Mouse (Mus musculus) right cerebral cortex, postnatal 10 days (tissue): Measurements from ENCODE around the gene Sf3b2.
"Not testable (repeated sequence)": the region's sequence is repeated elsewhere in the genome, so short reads cannot be mapped to it uniquely, and the experiment has no call there.

ENCODE experiments used
- DNase-seq, 2 experiments: peaks; one replicate each; pipeline ENCODE4 v3.0.0; 2021; ENCODE audit warnings: low spot score in 2 of 2

Sf3b2 gene

GRCm38 (mm10) chr19:5272801-5273733 is 22.2 kb downstream of the Sf3b2 start, which contains the start of gene Pacs1:
Gene Pacs1, minus strand, starts transcription at chr19:5273119.
- DNase-seq: peak; percentile 91 to 93

GRCm38 (mm10) chr19:5272326-5272795 is 22.9 kb downstream of the Sf3b2 start:
- DNase-seq: peak; percentile 61 to 62

- no peak for DNase-seq
These were observed 23.8 kb downstream of the Sf3b2 start for GRCm38 (mm10) chr19:5271430-5271829.

DNA sequence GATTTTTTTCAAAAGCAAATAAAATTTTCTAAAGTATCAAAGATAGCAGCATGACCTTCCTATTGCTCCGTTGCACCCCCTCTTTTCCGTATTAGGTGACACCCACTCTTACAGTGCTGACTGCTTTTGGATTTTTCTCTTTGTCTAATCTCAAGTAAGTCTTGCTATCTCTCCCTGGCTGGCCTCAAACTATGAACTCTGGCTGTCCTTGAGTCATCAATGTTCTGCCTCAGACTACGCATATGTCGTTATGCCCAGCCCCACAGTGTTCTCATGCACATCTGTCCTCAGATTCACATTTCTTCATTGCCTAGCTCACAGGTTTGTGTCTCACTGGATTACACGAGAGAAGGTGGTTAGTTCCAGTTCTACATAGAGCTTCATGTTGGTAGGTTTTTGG is 25.9 kb downstream of the Sf3b2 start:
- DNase-seq: no peak

GRCm38 (mm10) chr19:5268875-5269274 is 26.4 kb downstream of the Sf3b2 start:
- no peak for DNase-seq

DNA sequence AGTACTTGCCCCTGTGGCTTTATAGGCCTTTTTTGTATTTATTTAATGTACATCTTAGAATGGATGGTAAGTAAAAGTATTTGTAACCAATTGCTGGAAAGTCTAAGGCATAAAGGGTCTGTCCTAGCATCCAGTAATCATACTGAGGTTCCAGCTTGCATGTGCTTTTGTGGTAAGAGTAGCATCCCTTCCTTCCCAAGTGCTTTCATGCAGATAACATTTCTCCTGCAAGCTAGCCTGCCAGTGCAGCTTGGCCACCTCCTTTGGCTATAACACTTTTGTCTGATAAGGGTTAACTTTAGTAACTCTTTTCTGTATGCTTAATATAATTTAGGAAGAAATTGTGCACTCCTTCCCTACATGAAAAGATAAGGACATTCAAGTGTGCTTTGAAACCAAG is 27.2 kb downstream of the Sf3b2 start:
- DNase-seq: no peak

DNA sequence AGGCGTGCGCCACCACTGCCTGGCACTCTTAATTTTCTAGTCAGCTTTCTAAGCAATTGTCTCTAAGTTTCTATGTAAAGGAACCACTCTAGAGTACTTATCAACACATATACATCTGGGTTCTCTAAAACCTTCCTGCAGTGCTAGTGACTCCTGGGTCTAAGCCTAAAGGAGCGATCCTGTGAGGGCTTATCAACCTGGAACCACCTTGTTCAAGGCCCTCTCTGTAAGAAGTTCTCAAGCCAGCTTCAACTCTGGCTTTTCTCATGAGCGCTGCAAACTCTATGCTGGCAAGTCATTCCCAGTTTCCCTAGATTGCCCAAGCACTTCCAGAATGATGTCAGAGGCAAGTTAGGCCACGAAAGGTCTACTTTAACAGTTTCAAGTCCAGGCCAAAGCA is 28.2 kb downstream of the Sf3b2 start:
- DNase-seq: no peak

DNA sequence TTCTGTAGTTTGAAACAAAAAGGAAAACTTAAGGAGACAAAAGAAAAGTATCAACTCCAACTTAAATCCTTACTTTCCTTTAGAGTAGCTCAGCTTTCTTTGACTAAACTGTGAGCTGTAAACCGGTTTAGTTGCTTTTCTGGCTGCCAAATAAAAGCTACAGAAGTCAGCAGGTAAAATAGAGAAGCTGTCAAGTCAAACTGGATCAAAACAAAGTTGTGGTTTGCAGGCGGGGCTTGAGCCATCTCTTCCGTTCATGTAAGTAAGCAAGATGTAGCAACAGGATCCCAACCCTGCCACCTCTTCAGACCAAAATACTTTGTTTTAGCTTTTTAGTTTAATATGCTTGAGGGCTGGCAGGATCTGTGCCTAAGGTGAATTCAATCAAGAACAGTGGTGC is 38.1 kb downstream of the Sf3b2 start:
- no peak for DNase-seq

DNA sequence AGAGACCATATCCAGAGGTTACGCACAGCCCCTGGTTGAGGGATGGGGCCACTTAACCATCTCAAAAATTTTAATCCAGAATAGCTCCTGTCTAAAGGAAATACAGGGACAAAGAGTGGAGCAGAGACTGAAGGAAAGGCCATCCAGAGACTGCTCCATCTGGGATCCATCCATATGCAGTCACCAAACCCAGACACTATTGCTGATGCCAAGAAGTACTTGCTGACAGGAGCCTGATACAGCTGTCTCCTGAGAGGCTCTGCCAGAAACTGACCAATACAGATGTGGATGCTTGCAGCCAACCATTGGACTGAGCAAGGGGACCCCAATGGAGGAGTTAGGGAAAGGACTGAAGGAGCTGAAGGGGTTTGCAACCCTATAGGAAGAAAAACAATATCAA is 58.3 kb downstream of the Sf3b2 start:
- DNase-seq: not testable (repeated sequence)

DNA sequence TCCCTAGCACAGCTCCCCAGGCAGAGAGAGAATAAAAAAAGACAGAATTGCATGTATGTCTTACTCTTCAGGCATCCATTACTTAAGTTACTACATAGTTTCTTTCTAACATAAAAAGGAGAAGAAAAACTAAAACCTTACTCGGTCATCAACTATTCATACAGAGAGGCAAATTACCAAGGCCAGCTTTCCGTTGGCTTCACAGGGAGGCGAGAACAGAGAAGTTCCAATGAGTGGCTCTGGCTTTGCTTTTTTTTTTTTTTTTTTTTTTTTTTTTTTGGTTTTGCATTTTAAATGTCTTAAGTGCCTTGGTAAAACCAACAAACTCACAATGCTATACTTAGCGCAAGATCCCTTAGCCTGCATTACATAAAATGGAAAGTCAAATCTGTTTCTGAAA is 62.6 kb downstream of the Sf3b2 start:
- no peak for DNase-seq

DNA sequence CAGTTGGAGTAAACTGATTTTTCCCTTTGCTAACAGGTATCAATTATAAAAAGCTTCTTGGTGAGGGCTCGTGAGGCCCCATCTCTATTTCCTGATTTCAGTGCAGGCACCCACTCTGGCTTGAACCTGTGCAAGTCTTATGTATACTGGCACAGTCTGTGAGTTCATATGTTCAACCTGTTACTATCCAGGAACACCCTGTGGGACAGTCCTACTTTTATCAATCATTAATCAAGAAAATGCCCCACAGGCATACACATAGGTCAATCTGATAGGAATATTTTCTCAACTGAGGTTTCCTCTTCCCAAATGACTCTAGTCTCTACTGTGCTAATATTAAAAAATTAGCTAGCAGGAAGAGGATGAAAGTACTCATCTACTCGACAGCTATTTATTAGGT is 65.1 kb downstream of the Sf3b2 start:
- DNase-seq: no peak

DNA sequence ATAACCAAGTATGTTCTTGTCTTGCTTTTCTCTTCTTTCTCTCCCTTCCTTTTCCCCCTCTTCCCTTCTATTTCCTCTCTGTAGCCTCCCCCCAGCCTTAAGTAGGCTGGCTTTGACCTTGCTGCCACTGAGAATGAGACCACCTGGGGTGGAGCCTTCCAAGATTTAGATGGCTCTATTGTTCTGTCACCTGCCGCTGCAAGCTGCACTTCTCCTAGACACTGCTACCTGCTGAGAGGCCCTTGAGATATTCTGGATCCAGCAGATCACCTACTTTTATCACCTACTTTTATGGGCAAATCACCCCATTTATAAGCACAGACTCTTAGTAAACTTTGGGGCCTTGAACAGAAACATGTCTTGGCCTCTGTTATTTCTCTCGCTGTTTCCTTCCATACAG is 70.6 kb downstream of the Sf3b2 start:
- DNase-seq: no peak

- no peak for DNase-seq
These were observed 71.2 kb downstream of the Sf3b2 start for GRCm38 (mm10) chr19:5224077-5224476.
